Mouse (Mus musculus): ENCODE results near the gene Qsox1. TPM values are rescaled to one million over a fixed set of nuclear protein-coding genes. Genes with fewer than 3 reads are reported as not detected.

The Qsox1 gene
- polyA plus RNA-seq (2021; fragmentation: Nextera tagmentation) = 9.2 and 11.8 TPM in 2 replicates
- long read RNA-seq, experiment 1, transcript Qsox1-207 (13 exons, 2,433 nt) = minor isoform, 5 of 22 reads
- long read RNA-seq, experiment 1, transcript Qsox1-208 (1 exons, 3,395 nt) = major isoform, 15 of 22 reads
- long read RNA-seq, experiment 1, partial matches to known transcripts = 0 of 22 reads
- long read RNA-seq, experiment 1, other reads (novel, unspliced or antisense) = 0 of 22 reads
- long read RNA-seq, experiment 2, transcript Qsox1-201 (12 exons, 3,348 nt) = minor isoform, 11 of 40 reads
- long read RNA-seq, experiment 2, transcript Qsox1-207 (13 exons, 2,433 nt) = major isoform, 17 of 40 reads
- long read RNA-seq, experiment 2, transcript Qsox1-205 (2 exons, 2,664 nt) = minor isoform, 8 of 40 reads
- long read RNA-seq, experiment 2, partial matches to known transcripts = 3 of 40 reads
- long read RNA-seq, experiment 2, other reads (novel, unspliced or antisense) = 0 of 40 reads

GRCm38 (mm10) chr1:155812581-155813499 is at the start of gene Qsox1:
Qsox1 (minus strand) TSS chr1:155812889.

GRCm38 (mm10) chr1:155751484-155752255 is 61.0 kb downstream of the Qsox1 start, which contains the start of gene Lhx4:
Lhx4 (minus strand) TSS chr1:155751684.

Other genes with a start within 250 kb of the Qsox1 start
- not detected in 2 replicates for gene Lhx4, start 61.2 kb downstream of the Qsox1 start, polyA plus RNA-seq (2021; fragmentation: Nextera tagmentation)
- gene Cep350, start 160.4 kb upstream of the Qsox1 start, polyA plus RNA-seq (2021; fragmentation: Nextera tagmentation) = 1.6 and 2.0 TPM in 2 replicates
- gene Tor1aip2, start 222.5 kb upstream of the Qsox1 start, polyA plus RNA-seq (2021; fragmentation: Nextera tagmentation) = 28.0 and 28.1 TPM in 2 replicates
- gene Tor1aip1, start 223.6 kb upstream of the Qsox1 start, polyA plus RNA-seq (2021; fragmentation: Nextera tagmentation) = 18.9 and 21.7 TPM in 2 replicates

Measured in layer of hippocampus, adult 6 months (tissue).